Mouse (Mus musculus): ENCODE results near the gene Dgkk.
"Not testable (repeated sequence)": the region's sequence is repeated elsewhere in the genome, so short reads cannot be mapped to it uniquely, and the experiment has no call there.

The Dgkk gene

DNA sequence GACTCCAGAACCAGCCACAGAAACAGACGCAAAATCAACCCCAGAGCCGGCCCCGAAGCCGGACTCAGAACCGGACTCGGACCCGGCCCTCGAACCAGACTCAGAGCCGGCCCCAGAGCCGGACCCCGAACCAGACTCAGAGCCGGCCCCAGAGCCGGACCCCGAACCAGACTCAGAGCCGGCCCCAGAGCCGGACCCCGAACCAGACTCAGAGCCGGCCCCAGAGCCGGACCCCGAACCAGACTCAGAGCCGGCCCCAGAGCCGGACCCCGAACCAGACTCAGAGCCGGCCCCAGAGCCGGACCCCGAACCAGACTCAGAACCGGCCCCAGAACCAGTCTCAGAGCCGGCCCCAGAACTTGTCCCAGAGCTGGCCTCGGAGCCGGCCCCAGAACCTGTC is at the start of gene Dgkk:
Gene Dgkk (plus strand): TSS at position 301 of the 400 bp plus-strand sequence.
- in situ Hi-C loops (cut with MboI; ENCODE audit: unreplicated experiment in 2 of 2): not testable (repeated sequence)

DNA sequence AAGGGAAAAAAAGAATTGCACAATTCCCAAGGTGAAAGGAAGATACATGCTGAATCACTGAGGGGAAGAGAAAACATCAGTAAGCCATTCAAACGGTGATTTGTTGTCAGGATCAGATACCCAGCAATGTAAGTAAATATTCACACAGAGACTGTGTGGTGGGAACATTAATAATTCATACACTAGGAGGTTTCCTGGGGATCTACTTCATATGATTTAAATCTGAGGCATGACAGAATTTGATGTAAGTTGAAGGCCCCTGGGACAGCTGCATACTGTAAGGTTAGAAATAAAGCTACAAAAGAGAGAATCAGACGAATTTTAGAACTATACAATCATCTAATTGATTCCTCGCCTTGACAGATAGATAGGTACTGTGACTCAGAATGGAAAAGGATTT is 45.1 kb upstream of the Dgkk start:
- in situ Hi-C loops (cut with MboI; ENCODE audit: unreplicated experiment in 2 of 2): no loop called here

DNA sequence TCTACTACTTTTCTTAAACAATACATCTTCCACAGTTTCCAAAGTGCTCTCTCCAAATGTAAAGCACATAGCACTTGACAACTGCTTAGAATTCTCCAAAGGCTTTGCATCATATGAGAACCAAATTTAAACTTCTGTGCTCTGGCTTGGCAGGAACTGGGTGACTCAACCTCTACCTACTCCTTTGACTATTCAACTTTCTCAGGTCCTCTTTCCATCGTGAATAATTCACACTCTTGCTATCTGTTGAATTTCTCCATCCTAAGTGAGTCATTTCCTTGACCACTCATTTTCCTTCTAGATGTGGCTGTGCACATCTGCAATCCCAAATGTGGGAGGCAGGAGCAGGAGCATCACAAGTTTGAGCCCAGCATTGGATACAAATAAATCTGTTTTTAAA is 28.4 kb upstream of the Dgkk start:
- in situ Hi-C loops (cut with MboI; ENCODE audit: unreplicated experiment in 2 of 2): no loop called here

DNA sequence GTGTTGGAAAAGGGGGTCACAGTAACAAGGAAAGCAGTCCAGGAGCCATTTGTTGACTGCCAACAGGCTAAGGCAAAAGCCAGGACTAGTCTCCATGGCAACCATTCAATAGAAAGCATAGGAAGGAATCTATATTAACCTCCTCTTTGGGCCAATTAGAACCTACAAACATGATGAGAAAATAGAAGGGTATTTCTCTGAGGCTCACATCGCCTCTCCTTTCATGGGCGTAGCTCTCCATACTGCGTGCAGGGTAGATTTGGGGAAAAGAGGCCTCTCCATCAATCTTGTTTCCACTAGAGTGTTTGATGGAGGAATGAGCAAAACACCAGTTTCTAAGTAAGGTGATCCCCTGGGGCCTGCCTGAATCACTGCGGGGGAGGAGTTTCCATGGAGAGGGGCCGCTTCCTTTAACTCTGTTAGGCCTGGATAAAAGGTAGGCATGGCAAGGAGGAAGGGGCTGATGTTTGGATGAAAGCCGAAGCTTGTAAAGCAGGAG is 27.5 kb upstream of the Dgkk start:
- in situ Hi-C loops (cut with MboI; ENCODE audit: unreplicated experiment in 2 of 2): no loop called here

DNA sequence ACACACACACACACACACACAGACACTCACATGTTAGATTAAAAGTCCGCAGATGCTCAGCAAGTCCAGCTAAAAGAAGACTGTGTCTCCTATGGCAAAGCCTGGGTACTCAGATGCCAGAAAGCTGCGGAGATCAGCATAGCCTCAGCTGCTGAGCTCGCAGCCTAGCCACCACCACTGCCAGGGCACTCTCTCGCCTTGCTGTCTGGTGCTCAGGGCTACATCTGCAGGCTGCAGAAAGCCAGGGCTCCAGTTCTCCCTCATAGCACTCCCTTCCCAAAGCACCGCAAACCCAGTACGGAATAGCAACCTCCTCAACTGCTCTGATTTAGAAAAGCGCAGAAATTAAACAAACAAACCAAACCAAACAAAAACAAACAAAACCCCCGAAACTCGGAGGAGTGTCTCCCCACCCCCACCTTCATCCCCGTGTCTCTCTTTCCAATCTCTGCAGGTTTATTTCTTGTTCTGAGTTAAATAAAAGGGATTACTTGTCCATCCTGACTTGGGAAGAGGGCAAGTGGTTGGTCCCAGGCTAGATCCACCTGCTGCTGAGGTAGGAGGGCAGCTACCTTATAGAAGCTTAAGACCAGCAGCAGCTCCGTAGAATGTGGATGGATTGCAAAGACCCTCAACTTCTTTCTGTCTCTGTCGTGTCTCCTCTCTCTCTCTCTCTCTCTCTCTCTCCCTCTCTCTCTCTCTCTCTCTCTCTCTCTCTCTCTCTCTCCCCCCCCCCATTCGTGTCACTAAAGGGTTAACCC is 1.4 kb upstream of the Dgkk start:
- in situ Hi-C loops (cut with MboI; ENCODE audit: unreplicated experiment in 2 of 2): no loop called here

DNA sequence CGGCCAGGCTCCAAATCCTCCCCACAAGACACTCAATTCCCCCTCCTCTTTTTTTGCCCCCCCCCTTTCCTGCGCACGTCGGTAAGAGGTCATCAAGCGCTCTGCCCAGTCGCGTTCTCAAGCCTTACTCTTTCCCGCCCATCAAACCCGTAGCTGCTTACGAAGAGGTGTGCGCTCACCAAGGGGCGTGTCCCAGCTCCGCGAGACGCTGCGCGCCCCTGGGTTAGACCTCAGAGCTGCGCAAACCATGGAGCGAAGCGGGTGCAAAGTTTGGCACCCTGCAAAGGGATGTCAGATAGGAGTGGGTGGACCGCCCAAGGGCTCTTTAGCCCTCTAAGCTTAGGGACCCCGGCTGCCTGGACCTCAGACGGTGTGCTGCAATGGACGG is 862 bp upstream of the Dgkk start:
- in situ Hi-C loops (cut with MboI; ENCODE audit: unreplicated experiment in 2 of 2): no loop called here

DNA sequence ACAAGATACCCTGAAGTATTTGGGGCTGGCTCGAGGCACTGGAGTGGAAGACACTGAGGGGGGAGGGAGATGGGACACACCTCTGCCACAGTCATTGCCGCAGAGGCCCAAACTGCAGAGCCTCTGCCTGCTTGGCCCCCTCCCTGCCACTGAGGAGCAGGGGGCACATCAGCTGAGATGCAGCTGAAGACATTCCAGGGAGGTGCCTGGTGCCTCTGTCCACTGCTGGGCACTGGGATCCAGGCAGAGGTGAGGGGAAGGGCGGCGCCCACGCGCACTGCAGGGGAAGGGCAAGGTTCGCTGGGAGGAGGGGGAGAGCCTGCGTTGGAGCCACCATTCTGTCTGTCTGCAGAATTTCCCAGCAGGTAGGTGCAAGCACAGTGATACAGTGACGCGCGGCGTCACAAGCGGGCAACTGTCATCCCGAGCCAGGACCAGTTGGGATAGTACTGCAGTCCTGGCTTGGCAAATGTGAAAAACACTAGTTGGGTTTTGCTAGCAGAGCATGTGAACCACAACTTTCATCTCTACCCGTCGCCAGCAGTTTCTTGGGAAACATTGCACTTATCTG is 948 bp downstream of the Dgkk start:
- in situ Hi-C loops (cut with MboI; ENCODE audit: unreplicated experiment in 2 of 2): no loop called here

DNA sequence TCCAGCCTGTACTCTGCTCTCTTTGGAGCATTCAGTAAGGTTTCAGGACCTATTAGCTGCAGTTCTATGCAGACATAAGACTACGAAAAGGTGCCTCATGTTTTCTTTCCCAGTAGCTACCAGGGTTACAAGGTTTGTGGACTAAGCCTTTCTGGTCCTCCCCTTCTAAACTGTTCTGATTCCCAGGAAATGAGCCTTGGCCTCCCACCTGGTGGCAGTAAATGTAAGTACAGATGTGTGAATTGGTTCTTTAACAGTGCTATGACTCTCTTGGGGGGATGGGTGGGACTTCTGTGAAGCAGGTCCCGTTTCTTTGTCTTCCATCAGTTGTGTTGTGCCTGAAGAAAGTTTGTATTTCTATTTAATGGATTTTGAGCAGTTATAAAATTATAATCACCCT is 53.4 kb downstream of the Dgkk start:
- in situ Hi-C loops (cut with MboI; ENCODE audit: unreplicated experiment in 2 of 2): no loop called here

DNA sequence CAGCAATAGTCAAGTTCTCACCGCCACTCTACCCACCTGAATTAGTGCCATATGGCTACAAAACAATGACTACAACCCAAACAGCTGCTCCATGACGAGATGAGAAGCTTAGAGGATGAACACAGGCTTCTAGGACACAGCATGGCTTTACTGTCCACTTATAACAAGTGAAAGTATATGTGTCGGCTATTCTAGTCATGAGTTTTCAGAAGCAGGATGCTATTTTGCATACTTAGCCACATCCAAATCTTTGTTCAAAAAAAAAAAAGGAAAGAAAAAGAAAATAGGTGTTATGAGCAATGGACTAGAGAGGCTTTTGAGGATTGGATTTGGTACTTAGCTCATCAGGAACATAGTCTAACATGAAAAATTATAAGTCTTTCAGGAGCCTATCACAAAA is 74.4 kb downstream of the Dgkk start:
- in situ Hi-C loops (cut with MboI; ENCODE audit: unreplicated experiment in 2 of 2): no loop called here

DNA sequence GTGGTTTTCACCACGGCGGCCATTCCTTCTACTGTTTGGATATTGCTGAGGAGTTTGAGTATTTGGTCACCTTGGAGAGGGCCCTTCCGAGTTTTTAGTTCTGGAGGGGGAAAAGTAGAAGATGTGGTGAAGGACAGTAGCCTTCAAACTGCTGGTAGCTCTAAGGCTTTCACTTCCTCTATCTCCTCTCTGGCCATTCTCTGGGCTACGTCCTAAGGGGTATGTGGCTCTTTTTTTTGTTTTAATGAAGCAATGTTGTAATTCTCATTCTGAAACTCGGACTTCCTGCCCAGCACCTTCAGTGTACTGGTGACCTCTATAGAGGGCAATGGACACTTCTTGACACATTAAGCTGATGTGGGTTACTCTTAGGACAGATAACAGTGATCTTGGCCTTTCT is 75.0 kb downstream of the Dgkk start:
- in situ Hi-C loops (cut with MboI; ENCODE audit: unreplicated experiment in 2 of 2): no loop called here

DNA sequence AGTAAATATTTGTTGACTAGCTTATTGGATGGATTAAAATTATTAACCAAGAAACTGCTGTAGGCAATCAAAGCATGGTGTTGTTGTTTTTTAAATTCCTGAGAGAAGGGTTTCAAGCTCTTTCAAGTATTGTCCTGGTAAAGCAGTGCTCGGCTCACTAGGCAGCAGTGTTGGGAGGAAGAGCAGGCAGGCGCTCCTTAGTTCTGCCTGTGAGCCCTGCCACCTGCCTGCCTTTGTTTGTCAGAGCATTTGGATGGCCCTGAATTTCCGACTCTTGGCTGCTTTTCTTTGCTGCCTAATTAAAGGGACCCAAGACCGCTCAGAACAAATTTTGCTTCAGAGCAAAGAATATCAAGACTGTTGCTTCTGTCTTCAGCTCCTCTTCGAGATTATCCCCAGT is 114.8 kb downstream of the Dgkk start:
- in situ Hi-C loops (cut with MboI; ENCODE audit: unreplicated experiment in 2 of 2): no loop called here

DNA sequence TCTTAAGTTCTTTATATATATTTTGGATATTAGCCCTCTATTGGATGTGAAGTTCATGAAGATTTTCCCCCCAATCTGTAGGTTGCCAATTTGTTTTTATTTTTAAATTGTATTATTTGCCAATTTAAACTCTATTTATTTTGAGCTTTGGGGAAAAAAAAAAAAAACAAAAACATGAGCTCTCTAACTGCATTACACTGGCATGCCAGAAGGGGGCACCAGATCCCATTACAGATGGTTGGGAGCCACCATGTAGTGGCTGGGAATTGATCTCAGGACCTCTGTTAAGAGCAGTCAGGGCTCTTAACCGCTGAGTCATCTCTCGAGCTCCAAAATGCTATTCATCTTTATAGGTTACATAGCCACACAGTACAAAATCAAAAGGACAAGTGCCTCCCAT is 131.9 kb downstream of the Dgkk start:
- in situ Hi-C loops (cut with MboI; ENCODE audit: unreplicated experiment in 2 of 2): no loop called here

DNA sequence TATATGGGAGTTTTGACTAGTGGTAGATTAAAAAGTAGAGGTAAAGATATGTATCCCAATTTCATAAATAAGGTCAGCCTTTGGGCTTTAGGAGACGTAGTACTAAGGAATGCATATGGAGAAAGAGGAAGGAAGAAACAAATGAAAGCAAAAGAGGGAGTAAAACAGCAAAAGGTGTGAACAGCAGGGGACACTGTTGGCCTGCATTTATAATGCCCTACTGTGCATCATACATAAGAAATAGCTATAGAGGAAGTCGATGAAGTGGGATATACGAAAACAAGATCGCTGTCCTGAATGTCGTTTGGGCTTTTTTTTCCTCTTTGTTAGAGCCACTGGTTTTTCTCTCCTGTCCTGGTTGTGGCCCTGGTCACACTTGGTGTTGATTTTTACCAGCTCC is 143.1 kb downstream of the Dgkk start:
- in situ Hi-C loops (cut with MboI; ENCODE audit: unreplicated experiment in 2 of 2): loop anchor here (5.0 to 10.0 kb wide), 5 partner anchors 400 to 725 kb away; no protein-coding TSS in a partner anchor

DNA sequence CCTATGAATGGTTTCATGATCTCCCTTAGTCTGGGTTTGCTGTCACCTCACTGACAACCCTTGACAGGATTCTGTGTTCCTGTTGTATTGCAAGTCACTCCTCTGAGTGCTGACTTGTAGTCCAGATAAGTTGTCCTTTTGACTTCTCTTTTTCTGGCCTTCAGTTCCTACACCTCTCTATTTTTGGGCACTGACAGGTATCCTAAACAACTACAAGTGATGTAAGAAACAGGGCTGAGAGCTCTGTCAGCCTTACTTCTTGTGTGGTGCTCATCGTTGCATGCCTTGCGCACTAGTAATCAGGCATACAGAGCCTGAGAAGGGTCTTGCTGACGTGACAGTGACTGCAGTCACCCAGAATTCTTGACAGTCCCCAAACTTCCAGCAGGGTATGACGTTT is 147.1 kb downstream of the Dgkk start:
- in situ Hi-C loops (cut with MboI; ENCODE audit: unreplicated experiment in 2 of 2): loop anchor here in 1 of 2 experiments (10.0 kb wide), 1 partner anchor 661 kb away; no protein-coding TSS in a partner anchor

DNA sequence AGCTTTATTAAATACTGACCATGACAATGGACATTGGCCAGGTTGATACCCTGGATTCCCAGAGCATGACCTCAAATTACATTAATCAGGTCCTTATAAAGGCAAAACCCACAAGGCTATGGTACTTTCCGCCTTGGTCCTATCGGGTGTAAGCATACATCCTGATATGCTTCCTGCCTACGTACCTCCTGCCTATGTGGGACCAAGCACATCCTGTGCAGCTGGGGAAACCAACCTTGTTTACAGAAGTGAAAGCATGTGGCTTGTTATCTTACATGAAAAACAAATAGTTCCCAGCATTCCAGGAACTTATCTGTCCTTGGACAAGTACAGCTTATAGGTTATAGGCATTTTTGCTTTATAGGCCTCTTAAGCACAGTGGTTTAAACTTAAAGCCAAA is 189.5 kb downstream of the Dgkk start:
- in situ Hi-C loops (cut with MboI; ENCODE audit: unreplicated experiment in 2 of 2): no loop called here

DNA sequence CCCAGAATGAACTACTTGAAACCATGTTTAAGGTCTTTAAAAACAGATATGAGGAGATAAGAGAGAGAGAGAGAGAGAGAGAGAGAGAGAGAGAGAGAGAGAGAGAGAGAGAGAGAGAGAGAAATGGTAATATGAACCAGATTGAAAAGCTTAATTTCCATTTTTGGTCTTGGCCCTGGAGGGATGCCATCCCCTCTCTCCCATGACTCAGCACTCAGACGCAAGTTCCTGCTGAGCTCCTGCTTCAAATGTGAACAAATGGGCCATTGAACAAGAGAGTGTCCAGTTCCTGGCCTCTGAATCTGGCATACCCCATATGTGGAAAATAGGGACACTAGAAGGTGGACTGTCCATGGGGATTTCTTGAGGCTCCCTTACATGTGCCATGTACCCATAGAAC is 192.8 kb downstream of the Dgkk start:
- in situ Hi-C loops (cut with MboI; ENCODE audit: unreplicated experiment in 2 of 2): no loop called here

DNA sequence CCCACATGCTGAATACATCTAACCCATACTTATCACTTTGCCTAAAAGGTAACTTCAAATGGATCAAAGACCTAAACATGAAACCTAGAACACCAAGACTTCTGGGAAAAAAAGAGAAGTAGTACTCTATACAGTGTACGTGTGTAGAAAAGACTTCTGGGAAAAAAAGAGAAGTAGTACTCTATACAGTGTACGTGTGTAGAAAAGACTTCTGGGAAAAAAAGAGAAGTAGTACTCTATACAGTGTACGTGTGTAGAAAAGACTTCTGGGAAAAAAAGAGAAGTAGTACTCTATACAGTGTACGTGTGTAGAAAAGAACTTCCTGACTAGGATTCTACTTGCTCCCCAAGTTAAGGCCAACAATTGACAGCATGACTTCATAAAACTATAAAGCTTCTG is 204.8 kb downstream of the Dgkk start:
- in situ Hi-C loops (cut with MboI; ENCODE audit: unreplicated experiment in 2 of 2): not testable (repeated sequence)

Data from v-Abl transformed pro-B cells (cell line).